Mouse (Mus musculus): Measurements from ENCODE around the gene Snx29.

Snx29 gene

GRCm38 (mm10) chr16:11599523-11599922 lies 276.8 kb downstream of the Snx29 start:
- TF ChIP-seq GATA4 (IDR thresholded peaks at IDR 0.05; ENCODE audit: insufficient replicate concordance, low read length), result no peak

GRCm38 (mm10) chr16:11601336-11602082 lies 278.8 kb downstream of the Snx29 start:
- no peak for TF ChIP-seq GATA4 (IDR thresholded peaks at IDR 0.05; ENCODE audit: insufficient replicate concordance, low read length)

GRCm38 (mm10) chr16:11603667-11604422 lies 281.1 kb downstream of the Snx29 start:
- TF ChIP-seq GATA4 (IDR thresholded peaks at IDR 0.05; ENCODE audit: insufficient replicate concordance, low read length), result no peak

- TF ChIP-seq GATA4 (IDR thresholded peaks at IDR 0.05; ENCODE audit: insufficient replicate concordance, low read length), result no peak
Measured at GRCm38 (mm10) chr16:11612526-11613126, 289.9 kb downstream of the Snx29 start.

- TF ChIP-seq GATA4 (IDR thresholded peaks at IDR 0.05; ENCODE audit: insufficient replicate concordance, low read length), result no peak
Measured at GRCm38 (mm10) chr16:11614401-11615014, 291.8 kb downstream of the Snx29 start.

- no peak for TF ChIP-seq GATA4 (IDR thresholded peaks at IDR 0.05; ENCODE audit: insufficient replicate concordance, low read length)
Measured at GRCm38 (mm10) chr16:11615633-11616032, 292.9 kb downstream of the Snx29 start.

GRCm38 (mm10) chr16:11619951-11620350 lies 297.2 kb downstream of the Snx29 start:
- TF ChIP-seq GATA4 (IDR thresholded peaks at IDR 0.05; ENCODE audit: insufficient replicate concordance, low read length), result no peak

- no peak for TF ChIP-seq GATA4 (IDR thresholded peaks at IDR 0.05; ENCODE audit: insufficient replicate concordance, low read length)
Measured at GRCm38 (mm10) chr16:11621042-11621441, 298.3 kb downstream of the Snx29 start.

- no peak for TF ChIP-seq GATA4 (IDR thresholded peaks at IDR 0.05; ENCODE audit: insufficient replicate concordance, low read length)
Measured at GRCm38 (mm10) chr16:11621664-11622063, 299.0 kb downstream of the Snx29 start.

GRCm38 (mm10) chr16:11623032-11623431 lies 300.3 kb downstream of the Snx29 start:
- no peak for TF ChIP-seq GATA4 (IDR thresholded peaks at IDR 0.05; ENCODE audit: insufficient replicate concordance, low read length)

- TF ChIP-seq GATA4 (IDR thresholded peaks at IDR 0.05; ENCODE audit: insufficient replicate concordance, low read length), result no peak
Measured at GRCm38 (mm10) chr16:11624121-11624520, 301.4 kb downstream of the Snx29 start.

GRCm38 (mm10) chr16:11626004-11626481 lies 303.3 kb downstream of the Snx29 start:
- TF ChIP-seq GATA4 (IDR thresholded peaks at IDR 0.05; ENCODE audit: insufficient replicate concordance, low read length), result no peak

GRCm38 (mm10) chr16:11626616-11627015 lies 303.9 kb downstream of the Snx29 start:
- TF ChIP-seq GATA4 (IDR thresholded peaks at IDR 0.05; ENCODE audit: insufficient replicate concordance, low read length), result no peak

GRCm38 (mm10) chr16:11627866-11628638 lies 305.3 kb downstream of the Snx29 start:
- TF ChIP-seq GATA4 (IDR thresholded peaks at IDR 0.05; ENCODE audit: insufficient replicate concordance, low read length), result no peak

GRCm38 (mm10) chr16:11629704-11630103 lies 307.0 kb downstream of the Snx29 start:
- no peak for TF ChIP-seq GATA4 (IDR thresholded peaks at IDR 0.05; ENCODE audit: insufficient replicate concordance, low read length)
